Comparison of ENCODE assay signal across 8 mouse cellular contexts in genomic region chr3:58577067-58577503, GRCm38 (mm10). TPM values are rescaled to one million over a fixed set of nuclear protein-coding genes. Genes with fewer than 3 reads are reported as not detected.
A peak's percentile ranks its signal among the peaks of the same experiment; 100 is the strongest.
DNase-seq lines count a peak whose midpoint lies in the region; ATAC-seq and TF ChIP-seq lines count a peak whose summit lies in the region.

No protein-coding gene starts in this region.

- H3K27me3 ChIP-seq in cerebellum, adult 2 months (ENCODE audit: control insufficient read depth, insufficient read depth, low read length), result no peaks in the 10 kb centered on the region
- H3K27me3 ChIP-seq in embryonic facial prominence, embryonic 14.5 days (replicated peaks; ENCODE audit: control insufficient read depth, insufficient read depth, low read length), result no peaks in the 10 kb centered on the region
- H3K27me3 ChIP-seq in hindbrain, embryonic 13.5 days, result no peaks in the 10 kb centered on the region
- H3K27me3 ChIP-seq in megakaryocyte, embryonic 14.5 days (replicated peaks), result no peaks in the 10 kb centered on the region

- H3K4me3 ChIP-seq in cerebellum, adult 2 months (replicated peaks; ENCODE audit: insufficient read depth, low read depth, low read length), result peak overlapping the region; percentile 56
- H3K4me3 ChIP-seq in embryonic facial prominence, embryonic 14.5 days (ENCODE audit: low read depth, low read length), result peak overlapping the region; percentile 88
- H3K4me3 ChIP-seq in hindbrain, embryonic 13.5 days, result peak overlapping the region; percentile 94
- peak overlapping the region; percentile 97 for H3K4me3 ChIP-seq in megakaryocyte, embryonic 14.5 days (replicated peaks)

- intact Hi-C loops in left cerebral cortex, postnatal 10 days (cut with DNase I), result no loop called here

- H3K27ac ChIP-seq in cerebellum, adult 2 months (ENCODE audit: insufficient read depth, low read length), result peak overlapping the region; percentile 67
- H3K27ac ChIP-seq in embryonic facial prominence, embryonic 14.5 days (replicated peaks; ENCODE audit: low read depth, low read length), result peak overlapping the region; percentile 100
- H3K27ac ChIP-seq in hindbrain, embryonic 13.5 days, result peak overlapping the region; percentile 99

- no peaks in the 10 kb centered on the region; the same call in 1 of the 2 replicates for H3K4me1 ChIP-seq in cerebellum, adult 2 months (ENCODE audit: control insufficient read depth, insufficient read depth, low read length)
- H3K4me1 ChIP-seq in embryonic facial prominence, embryonic 14.5 days (ENCODE audit: control insufficient read depth, insufficient read depth, low read length), result peaks cover 4% of the 10 kb centered on the region
- peaks cover 25% of the 10 kb centered on the region for H3K4me1 ChIP-seq in hindbrain, embryonic 13.5 days (replicated peaks)
- H3K4me1 ChIP-seq in megakaryocyte, embryonic 14.5 days, result peaks cover 34% of the 10 kb centered on the region

- WGBS in cerebellum, adult 2 months, result under 1% methylated on average over 36 of the region's 36 CpGs
- WGBS in embryonic facial prominence, embryonic 14.5 days, result under 1% methylated on average over 18 of the region's 36 CpGs
- under 1% methylated on average over 35 of the region's 36 CpGs for whole genome bisulfite sequencing in hindbrain, embryonic 13.5 days

- H3K4me2 ChIP-seq in embryonic facial prominence, embryonic 14.5 days (ENCODE audit: low read depth, low read length), result peak overlapping the region; percentile 67
- peak overlapping the region; percentile 62 for H3K4me2 ChIP-seq in hindbrain, embryonic 13.5 days

- no peaks in the 10 kb centered on the region for H3K9me3 ChIP-seq in embryonic facial prominence, embryonic 14.5 days (ENCODE audit: control insufficient read depth, low read length)
- no peaks in the 10 kb centered on the region for H3K9me3 ChIP-seq in hindbrain, embryonic 13.5 days
- no peaks in the 10 kb centered on the region for H3K9me3 ChIP-seq in megakaryocyte, embryonic 14.5 days

- H3K36me3 ChIP-seq in embryonic facial prominence, embryonic 14.5 days (ENCODE audit: control insufficient read depth, insufficient read depth, low read length), result peaks cover 15% of the 10 kb centered on the region; the same call in 1 of the 2 replicates
- H3K36me3 ChIP-seq in hindbrain, embryonic 13.5 days, result peaks cover 10% of the 10 kb centered on the region; the same call in 1 of the 2 replicates
- H3K36me3 ChIP-seq in megakaryocyte, embryonic 14.5 days (replicated peaks; ENCODE audit: low read length), result peaks cover 13% of the 10 kb centered on the region

- no peak for TF ChIP-seq POLR2A in cerebellum, adult 2 months (IDR thresholded peaks at IDR 0.05; ENCODE audit: borderline replicate concordance, insufficient read depth, low read length)

- DNase-seq in cerebellum, adult 2 months, result no peak
- no peak for DNase-seq in cerebellum, adult 11 months
- DNase-seq in Muller cell, postnatal 12 days (ENCODE audit: inconsistent ontology term), result peak; percentile 69
- DNase-seq in embryonic facial prominence, embryonic 14.5 days (ENCODE audit: low spot score), result peak; percentile 34
- peak; percentile 29 to 67 for DNase-seq in left cerebral cortex, postnatal 10 days (ENCODE audit: extremely low spot score in 1 of 2, low spot score in 2 of 2)
- DNase-seq in spleen, postnatal 36 days (ENCODE audit: low spot score in 2 of 2), result peak; percentile 41 to 44

- TF ChIP-seq CTCF in cerebellum, adult 2 months (IDR thresholded peaks at IDR 0.05; ENCODE audit: borderline replicate concordance, insufficient read depth, low read depth, low read length), result no peak

- H3K9ac ChIP-seq in embryonic facial prominence, embryonic 14.5 days (ENCODE audit: low read depth, low read length), result peak overlapping the region; percentile 99
- peak overlapping the region; percentile 99 for H3K9ac ChIP-seq in hindbrain, embryonic 13.5 days

- peak; percentile 72 for ATAC-seq in embryonic facial prominence, embryonic 14.5 days (ENCODE audit: low read depth)
- ATAC-seq in hindbrain, embryonic 13.5 days (ENCODE audit: low FRiP score), result peak; percentile 78

RNA-seq across cellular contexts. Expression of gene Selenot, which starts 0.6 kb away (rescaled TPM):
- 121 and 125 TPM in 2 replicates for polyA plus RNA-seq in cerebellum, adult 2 months (2012; rRNA removed)
- 25.9 and 26.1 TPM in 2 replicates for polyA plus RNA-seq in embryonic facial prominence, embryonic 14.5 days (2014; fragmentation: Nextera tagmentation; extraction: Ambion mirVana)
- polyA plus RNA-seq in hindbrain, embryonic 13.5 days (2015; fragmentation: Nextera tagmentation; extraction: Ambion mirVana), result 22.9 and 25.4 TPM in 2 replicates
- 100 to 1,000 TPM; 180 to 191 TPM for total RNA-seq in left cerebral cortex, postnatal 10 days (2021)
- polyA plus RNA-seq in megakaryocyte, embryonic 14.5 days (2012; ENCODE audit: insufficient read depth, low replicate concordance), result 3.1 and 14.7 TPM in 2 replicates

RNA-seq across cellular contexts. Expression of gene Serp1, which starts 51.4 kb away (rescaled TPM):
- polyA plus RNA-seq in cerebellum, adult 2 months (2012; rRNA removed), result 22.3 and 23.4 TPM in 2 replicates
- polyA plus RNA-seq in embryonic facial prominence, embryonic 14.5 days (2014; fragmentation: Nextera tagmentation; extraction: Ambion mirVana), result 176 and 184 TPM in 2 replicates
- 73.7 and 79.9 TPM in 2 replicates for polyA plus RNA-seq in hindbrain, embryonic 13.5 days (2015; fragmentation: Nextera tagmentation; extraction: Ambion mirVana)
- 10 to 100 TPM; 26.0 to 26.1 TPM for total RNA-seq in left cerebral cortex, postnatal 10 days (2021)
- polyA plus RNA-seq in megakaryocyte, embryonic 14.5 days (2012; ENCODE audit: insufficient read depth, low replicate concordance), result 47.6 and 71.3 TPM in 2 replicates

RNA-seq across cellular contexts. Expression of gene Eif2a, which starts 51.5 kb away (rescaled TPM):
- polyA plus RNA-seq in cerebellum, adult 2 months (2012; rRNA removed), result 36.9 and 37.0 TPM in 2 replicates
- 52.8 and 54.6 TPM in 2 replicates for polyA plus RNA-seq in embryonic facial prominence, embryonic 14.5 days (2014; fragmentation: Nextera tagmentation; extraction: Ambion mirVana)
- polyA plus RNA-seq in hindbrain, embryonic 13.5 days (2015; fragmentation: Nextera tagmentation; extraction: Ambion mirVana), result 41.9 and 44.7 TPM in 2 replicates
- 10 to 100 TPM; 41.9 to 42.4 TPM for total RNA-seq in left cerebral cortex, postnatal 10 days (2021)
- polyA plus RNA-seq in megakaryocyte, embryonic 14.5 days (2012; ENCODE audit: insufficient read depth, low replicate concordance), result 0.65 and 3.2 TPM in 2 replicates

RNA-seq across cellular contexts. Expression of gene Erich6, which starts 59.9 kb away (rescaled TPM):
- 1.9 and 2.2 TPM in 2 replicates for polyA plus RNA-seq in cerebellum, adult 2 months (2012; rRNA removed)
- 0.07 and 0.09 TPM in 2 replicates for polyA plus RNA-seq in embryonic facial prominence, embryonic 14.5 days (2014; fragmentation: Nextera tagmentation; extraction: Ambion mirVana)
- polyA plus RNA-seq in hindbrain, embryonic 13.5 days (2015; fragmentation: Nextera tagmentation; extraction: Ambion mirVana), result 0.12 and 0.14 TPM in 2 replicates
- 1 to 10 TPM; 1.5 to 1.9 TPM for total RNA-seq in left cerebral cortex, postnatal 10 days (2021)
- not detected in 2 replicates for polyA plus RNA-seq in megakaryocyte, embryonic 14.5 days (2012; ENCODE audit: insufficient read depth, low replicate concordance)

Comparison
In these comparisons a context has a peak if more than half of its experiments do, and no peak if none do; other contexts are left out.
1. DNase-seq: peak in Muller cell, postnatal 12 days (single experiment), embryonic facial prominence, embryonic 14.5 days (single experiment), left cerebral cortex, postnatal 10 days (2 of 2) and spleen, postnatal 36 days (2 of 2); none in cerebellum, adult 2 months (0 of 2) and cerebellum, adult 11 months (single experiment).
2. Peak in every context shown above with its lines, with median percentiles within 50 percentile points of each other: H3K27ac ChIP-seq and H3K4me3 ChIP-seq.